Mouse (Mus musculus) hindlimb bud, embryonic 11.5 days (tissue): ENCODE data around the gene Rmnd1.

Experiments used
- DNase-seq: peaks from one replicate; pipeline ENCODE4 v3.0.0-alpha.2; 2012; ENCODE audit warnings: low read depth, low spot score; ENCODE audit errors: extremely low spot score

The Rmnd1 gene

DNA sequence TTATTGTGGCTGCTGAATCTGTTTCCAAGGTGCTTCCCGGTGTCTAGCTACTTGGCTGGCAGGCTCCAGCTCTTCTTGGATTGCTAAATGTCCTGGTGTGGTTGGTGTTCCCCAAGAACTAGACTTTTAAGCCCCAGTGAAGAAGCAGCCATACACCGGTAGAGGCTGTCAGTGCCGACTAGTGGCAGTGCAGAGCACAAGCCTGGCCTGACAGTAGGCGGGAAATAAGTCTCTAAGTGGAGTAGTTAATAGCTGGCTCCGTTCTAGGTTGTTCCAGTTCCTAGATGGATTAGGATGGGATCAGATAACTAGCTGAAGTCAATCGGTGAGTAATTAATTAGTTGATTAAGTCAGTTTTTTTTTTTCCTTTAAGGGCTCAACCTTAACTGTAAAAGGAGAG is 40.3 kb downstream of the Rmnd1 start:
- no peak for DNase-seq

DNA sequence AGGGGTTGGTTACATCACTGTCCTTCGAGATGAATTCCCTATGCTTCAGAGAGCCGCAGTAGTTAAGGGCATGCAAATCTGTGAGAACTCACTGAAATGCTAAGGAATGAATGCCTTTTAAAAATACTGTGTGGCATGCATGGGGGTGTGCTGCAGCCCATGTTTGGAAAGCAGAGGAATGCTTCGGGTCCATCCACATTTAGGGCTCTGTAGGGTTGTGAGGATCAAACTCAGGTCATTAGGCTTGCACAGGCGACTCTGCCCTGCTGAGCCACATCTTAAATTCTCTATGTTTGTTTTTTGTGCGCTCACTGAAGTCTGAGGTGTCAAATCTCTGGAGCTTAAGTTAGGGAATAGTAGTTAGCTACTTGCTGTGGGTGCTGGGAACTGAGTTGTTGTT is 41.1 kb downstream of the Rmnd1 start:
- no peak for DNase-seq

DNA sequence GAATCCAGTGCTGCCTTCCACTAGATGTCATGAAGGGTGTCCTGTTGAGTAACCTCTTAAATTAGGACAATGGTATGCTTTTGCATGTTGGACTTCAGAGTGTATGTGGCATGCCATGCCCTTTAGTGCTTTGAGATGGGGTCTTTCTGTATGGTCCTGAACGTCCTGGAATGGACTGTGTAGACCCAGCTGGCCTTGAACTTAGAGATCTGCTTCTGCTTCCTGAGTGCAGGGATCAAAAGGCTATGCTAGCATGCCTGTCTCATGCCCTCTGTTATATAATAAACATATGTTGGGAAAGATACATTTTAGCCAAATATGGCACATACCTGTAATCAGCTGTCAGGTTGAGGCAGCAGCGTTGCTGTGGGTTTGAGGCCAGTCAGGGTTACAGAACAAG is 41.6 kb downstream of the Rmnd1 start:
- DNase-seq = no peak

DNA sequence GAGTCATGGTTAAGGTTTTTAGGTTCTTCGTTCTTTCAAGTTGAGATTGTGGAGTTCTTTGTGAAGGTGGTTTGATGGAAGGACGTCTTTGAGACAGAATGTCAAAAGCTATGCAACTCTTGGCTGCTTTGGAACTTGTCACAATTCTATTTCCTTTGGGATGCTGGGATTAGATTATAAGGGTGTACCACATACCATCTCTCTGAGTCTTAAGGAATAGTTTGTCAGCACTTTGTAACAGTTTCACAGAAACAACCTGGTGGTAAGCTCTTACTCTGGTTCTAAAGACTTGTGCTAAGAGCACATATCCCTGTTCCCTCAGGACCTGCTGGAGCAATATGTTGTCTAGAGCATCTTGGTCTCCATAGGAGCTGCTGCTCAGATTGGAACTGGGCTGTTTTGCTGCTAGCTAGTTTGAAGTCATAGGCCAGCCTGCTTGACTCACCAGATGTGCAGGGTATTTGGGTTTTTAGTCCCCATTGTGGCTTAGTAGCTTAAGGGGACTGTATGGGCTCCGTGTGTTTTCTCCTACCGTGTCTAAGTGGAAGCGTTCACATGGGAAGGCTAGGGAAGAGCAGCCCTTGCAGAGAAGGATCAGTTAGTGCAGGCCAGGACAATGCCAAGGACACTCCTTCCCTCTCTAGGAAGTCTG is 42.6 kb downstream of the Rmnd1 start:
- DNase-seq = no peak

DNA sequence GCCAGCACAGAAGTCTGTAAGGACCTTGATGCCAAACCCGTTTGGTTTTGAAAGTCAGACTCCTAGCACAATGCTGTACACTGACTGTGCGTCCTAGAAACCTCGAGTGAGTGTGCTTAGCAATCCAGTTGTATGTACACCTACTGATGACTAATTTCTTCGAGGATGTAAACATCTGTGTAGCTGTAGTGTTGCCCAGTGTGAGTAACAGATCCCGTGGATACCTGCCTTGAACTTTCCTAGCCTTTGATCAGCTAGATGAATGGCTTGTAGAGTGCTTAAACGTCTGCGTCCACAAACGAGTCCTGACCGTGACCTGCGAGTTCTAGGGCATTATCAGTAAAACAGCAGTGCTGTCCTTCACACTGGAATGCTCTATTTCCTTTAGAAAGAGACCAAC is 43.2 kb downstream of the Rmnd1 start:
- DNase-seq = no peak

DNA sequence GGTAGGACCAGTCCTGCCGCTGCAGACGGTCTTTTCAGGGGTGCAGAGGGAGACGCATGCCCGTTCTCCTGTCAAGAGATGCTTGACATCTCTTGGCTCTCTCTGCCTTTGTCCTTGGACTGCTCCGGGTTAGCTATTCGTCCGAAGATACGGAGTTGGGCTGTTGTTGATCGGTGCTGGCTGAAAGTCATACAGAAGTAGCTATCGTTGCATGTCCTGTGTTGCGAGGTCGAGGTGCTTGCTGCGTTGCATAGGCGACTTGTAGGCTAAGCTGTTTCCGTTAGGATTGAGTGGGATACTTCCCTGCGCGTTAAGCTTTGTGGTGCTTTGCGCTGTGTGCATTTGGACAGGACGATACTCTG is 43.8 kb downstream of the Rmnd1 start:
- no peak for DNase-seq

DNA sequence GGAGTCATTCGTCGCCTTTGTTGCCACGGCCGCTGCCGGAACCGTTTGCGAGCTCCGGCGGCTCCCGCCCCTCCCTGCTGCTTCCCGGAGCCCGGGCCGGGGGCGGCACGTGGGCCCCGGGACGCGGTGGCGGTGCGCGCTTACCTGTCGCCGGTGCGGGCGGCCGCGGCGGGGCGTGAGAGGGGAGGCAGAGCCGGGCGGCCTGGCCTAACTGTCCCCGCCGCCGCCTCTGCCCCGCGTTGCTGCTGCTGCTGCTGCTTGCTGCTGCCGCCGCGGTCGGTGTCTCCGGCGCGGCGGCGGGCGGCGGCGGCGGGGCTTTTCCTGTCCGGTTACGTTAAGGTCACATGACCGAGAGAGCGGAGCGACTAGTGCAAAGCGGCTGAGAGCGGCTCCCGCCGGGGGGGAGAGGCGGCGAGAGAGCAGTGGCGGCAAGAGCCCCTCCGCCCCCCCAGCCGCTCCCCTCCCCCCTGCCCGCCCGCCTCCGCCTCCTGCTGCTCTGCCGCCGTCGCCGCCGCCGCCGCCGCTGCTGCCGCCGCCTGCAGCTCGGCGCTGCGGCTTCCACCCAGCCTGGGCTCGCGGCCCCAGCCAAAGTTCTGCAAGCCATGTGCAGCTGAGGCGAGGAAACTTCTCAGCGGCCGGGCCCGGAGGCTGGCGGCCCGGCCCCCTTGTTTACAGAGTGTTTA is 44.3 kb downstream of the Rmnd1 start, which contains the start of gene Zbtb2:
TSS of gene Zbtb2 (minus strand) at position 408 of the 683 bp plus-strand sequence.
- DNase-seq = no peak

DNA sequence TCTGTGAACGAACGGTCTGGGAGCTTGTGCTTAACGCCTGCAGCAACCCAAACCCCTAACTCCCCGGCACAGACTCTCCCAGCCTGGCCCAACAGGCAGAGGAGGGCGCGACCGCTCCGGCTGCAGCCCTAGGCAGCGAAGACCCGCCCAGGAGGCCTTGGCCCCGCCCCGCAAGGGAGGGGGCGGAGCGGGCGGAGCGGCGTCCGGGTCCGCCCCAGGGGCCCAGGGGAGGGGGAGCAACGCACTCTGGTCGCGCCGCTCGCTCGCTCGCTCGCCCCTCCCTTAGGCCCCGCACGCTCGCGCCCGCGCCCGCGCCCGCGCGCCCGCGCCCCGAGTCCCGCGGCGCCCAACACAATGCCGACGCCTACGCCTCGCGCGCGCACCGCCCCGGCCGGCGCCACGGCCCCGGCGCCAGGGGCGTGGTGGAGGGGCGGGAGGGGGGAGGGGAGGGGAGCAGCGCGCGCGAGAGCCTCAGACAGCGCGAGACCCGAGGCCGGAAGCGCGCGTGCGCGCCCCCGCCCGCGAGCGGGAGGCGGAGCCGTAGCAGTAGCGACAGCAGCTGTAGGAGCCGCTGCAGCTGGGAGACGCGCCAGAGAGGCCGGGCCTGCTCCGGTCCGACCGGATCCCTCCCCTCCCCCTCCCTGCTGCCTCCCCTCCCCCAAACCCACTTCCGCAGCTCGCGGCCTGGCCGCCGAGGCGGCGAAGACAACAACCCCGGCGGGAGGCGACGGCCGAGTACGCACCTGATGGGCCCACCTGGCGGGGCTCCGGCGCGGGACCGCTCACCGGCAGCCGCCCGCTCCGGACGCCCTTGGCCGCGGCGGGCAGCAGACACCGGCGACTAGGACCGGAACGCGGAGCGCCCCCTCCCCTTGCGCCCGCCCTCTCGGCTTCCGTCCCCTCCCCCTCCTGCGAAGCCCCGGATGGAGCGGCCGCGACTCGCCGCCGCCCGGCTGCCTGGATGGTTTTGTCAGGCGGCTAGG is 45.3 kb downstream of the Rmnd1 start:
- DNase-seq = peak; percentile 64

DNA sequence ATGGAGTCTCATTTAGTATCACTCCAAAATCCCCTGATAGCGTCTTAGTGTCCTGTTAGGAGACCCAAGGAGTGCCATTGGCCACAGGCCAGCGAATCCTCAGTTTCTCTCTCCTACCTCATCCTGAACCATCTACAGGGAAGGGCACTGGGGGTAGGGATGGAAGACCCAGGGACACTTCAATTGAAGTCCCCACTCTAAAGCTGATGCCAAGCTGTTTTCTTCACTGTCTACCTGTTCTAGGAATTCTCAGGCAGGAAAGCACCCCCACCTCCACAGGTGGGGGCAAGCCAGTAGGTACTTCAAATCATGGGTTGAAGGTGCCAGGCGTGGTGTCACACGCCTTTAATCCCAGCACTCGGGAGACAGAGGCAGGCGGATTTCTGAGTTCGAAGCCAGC is 47.9 kb downstream of the Rmnd1 start:
- DNase-seq = no peak

DNA sequence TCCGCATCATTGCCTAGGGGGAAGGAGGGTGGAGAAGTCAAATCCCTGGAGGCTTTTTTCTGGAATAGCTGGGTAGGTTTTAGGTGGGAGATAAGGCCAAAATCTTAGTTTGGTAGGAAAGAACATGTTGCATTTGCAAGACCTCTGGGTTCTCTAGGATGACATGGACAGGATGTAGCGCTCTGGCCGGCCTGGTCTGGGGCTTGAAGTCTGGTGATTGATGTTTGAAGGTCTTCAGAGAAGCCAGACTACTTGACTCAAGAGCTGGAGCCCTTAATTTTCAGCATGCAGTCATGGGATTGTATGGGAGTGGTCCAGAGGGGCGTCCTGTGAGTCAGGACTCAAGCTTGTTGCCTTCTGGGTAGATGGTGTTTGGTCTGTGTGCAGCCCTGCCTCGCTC is 51.4 kb downstream of the Rmnd1 start:
- no peak for DNase-seq

DNA sequence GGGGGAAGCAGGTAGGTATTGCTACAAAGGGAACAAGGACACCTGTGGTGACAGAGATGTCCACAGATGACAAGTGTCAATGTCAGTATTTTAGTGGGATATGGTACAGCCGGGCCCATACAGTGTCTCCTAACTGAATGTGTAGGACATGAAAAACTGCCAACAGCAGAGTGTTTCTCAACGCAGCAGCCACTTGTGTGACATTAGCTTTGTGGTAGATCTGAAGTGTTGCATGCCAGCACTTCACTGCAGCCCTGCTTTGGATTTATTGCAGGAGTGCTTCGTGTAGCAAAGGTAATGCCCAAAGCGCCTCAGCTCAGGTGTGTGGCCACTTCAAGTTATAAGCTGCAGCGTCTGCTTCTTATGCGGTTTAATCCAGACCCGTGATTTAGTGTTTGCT is 55.3 kb downstream of the Rmnd1 start:
- DNase-seq = no peak

DNA sequence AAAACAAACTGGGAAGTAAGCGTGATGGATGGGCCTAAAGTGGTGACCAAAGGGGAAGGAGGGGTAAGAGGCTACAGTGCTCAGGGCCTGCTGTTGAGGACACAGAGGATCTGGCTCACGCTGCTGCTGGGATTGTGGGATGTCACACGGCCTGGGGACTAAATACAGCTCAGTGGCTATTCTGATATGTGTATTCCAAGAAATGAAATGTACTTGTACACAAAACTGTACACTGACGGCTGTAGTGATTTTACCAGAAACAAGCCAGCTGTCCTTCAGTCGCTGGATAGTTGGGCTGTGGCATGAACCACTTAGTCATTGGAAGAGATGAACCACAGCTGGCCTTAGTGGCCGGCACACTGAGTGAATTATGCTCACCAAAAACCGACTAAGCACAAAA is 55.7 kb downstream of the Rmnd1 start:
- no peak for DNase-seq

DNA sequence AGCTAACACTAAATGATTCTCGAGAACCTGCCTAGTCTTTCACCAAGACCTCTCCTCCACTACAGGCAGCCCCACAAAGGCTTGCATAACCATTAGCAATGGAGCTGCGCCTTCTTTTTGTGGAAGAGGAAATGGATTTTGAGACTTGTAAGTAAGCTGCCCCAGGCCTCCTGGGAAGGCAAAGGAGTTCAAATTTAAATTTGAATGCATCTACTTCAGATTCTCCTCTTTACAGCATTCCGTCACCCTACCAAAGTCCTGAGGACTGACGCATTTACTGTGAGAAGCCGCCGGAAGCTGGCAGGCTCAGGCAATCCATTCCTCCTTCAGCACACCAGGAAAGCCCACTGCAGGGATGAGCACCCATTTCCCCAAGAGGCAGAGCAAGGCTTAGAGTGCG is 56.9 kb downstream of the Rmnd1 start:
- no peak for DNase-seq

DNA sequence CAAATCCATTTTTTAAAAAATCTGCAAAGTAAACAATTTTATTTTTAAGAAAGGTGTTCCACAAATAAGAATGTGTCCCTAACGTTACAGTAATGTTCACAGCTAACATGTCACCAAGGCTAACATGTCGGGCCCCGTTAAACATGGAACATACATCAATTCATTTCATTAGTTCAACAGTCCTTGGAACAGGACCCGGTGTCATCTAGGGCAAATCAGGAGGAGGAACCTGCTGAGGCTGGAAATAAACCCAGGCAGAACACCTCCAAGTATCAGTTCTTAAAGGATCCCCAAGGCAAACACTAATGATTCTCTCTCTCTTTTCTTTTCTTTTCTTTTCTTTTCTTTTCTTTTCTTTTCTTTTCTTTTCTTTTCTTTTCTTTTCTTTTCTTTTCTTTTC is 57.5 kb downstream of the Rmnd1 start:
- DNase-seq = no peak

DNA sequence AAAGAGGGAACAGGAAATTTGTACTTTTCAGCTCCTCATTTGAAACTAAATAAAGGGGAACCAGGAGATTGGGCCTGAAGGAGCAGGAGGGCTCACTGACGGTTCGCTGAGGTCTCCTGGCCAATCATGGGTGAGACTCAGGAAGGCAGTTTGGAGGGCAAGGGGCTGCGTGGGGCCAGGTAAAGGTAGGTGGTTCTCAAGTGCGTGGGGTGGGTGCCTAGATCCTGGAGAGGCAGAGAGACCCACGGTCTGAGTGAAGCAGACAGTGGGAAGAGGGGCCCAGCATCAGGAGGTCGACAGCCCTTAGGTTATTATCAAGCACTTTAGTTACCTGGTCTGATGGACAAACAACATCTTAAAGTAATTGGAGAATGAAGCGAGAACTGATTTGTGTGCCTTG is 57.9 kb downstream of the Rmnd1 start:
- DNase-seq = no peak

DNA sequence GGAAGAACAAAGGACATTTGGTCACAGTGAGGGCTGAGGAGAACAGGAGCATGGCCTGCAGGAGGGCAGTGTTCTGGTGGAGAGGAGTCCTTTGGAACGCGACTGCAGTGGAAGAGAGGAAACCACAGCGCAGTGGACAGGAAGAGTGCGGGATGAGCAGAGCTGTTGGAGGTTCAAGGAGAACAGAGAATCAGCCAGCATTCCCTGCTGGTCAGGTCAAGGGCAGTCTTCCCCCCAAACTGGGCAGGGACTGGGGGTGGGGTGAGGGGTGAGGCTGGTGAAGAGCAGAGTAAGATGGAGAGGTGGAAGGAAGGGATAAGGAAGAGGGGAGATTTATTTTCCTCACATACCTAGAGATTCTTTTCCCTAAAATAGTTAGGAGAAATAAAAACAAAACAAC is 58.6 kb downstream of the Rmnd1 start:
- no peak for DNase-seq

DNA sequence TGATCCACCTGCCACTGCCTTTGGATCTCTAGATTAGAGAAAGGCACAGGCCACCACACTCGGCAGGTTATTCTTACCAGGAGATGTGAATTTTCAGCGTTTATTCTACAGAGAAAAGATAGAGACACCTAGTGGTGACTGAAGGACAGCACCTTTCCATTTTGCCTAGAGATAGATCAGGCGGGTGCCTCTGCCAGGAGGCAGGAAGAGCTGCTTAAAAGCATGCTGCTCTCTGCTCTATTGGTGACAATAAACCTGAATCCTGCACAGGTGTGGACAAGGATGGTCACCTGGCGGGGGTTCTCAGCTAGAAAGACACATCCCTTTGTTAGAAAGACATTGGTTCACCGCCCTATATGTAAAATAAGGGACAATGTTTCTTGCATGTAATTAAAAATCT is 60.2 kb downstream of the Rmnd1 start:
- no peak for DNase-seq

DNA sequence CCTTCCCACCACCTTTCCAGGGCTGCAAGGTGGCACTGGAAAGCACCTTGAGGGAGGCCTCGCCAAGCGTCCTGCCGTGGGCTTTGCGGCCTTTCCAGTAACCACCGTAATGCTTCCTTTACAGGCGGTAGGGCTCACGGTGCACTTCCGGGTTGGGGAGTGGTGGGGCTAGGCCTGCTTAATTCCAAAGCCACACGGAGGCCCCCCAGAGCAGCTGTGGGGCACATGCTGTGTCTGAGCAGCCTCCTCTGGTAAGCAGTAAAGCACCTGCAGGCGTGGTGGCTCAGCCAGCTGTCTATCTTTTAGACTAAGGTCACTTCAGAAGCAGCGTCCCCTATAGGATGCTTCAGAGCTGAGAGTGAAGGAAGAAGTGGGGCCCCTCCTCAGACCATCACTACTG is 62.1 kb downstream of the Rmnd1 start:
- DNase-seq = no peak

DNA sequence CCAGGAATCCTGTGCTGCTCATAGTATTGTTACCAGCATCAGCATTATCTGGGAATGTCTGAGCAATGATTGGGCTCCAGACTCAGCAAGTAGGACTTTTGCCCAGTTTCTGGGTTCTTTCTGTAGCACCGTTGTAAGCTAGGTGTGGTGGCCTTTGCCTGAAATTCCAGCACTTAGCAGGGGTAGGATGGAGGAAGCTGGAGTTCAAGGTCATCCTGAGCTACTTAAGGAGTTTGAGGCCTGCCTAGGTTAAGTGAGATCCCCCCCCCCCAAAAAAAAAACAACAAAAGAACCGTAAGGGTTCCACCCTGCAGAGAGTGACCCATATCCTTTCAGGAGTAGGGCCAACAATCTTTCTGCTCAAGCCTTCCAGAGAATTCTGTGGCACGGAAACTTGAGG is 67.6 kb downstream of the Rmnd1 start:
- DNase-seq = no peak

DNA sequence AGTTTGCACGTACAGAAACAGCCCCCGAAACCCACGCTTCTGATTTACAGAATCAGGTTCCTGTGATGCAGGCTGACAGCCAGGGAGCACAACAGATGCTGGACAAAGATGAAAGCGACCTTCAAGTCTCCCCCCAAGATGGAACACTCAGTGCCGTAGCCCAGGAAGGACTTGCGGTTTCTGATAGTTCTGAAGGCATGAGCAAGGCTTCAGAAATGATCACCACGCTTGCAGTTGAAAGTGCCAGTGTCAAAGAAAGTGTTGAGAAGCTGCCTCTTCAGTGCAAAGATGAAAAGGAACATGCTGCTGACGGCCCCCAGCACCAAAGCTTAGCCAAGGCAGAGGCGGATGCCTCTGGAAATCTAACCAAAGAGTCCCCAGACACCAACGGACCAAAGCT is 74.8 kb downstream of the Rmnd1 start:
- no peak for DNase-seq

DNA sequence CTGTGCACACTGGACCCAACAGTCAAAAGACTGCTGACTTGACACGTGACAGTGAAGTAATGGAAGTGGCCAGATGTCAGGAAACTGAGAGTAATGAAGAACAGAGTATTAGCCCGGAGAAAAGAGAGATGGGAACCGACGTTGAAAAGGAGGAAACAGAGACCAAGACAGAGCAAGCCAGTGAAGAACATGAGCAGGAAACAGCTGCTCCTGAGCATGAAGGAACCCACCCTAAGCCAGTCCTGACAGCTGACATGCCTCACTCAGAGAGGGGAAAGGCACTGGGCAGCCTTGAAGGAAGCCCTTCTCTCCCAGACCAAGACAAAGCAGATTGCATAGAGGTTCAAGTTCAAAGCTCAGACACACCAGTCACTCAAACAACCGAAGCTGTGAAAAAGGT is 75.5 kb downstream of the Rmnd1 start:
- no peak for DNase-seq

DNA sequence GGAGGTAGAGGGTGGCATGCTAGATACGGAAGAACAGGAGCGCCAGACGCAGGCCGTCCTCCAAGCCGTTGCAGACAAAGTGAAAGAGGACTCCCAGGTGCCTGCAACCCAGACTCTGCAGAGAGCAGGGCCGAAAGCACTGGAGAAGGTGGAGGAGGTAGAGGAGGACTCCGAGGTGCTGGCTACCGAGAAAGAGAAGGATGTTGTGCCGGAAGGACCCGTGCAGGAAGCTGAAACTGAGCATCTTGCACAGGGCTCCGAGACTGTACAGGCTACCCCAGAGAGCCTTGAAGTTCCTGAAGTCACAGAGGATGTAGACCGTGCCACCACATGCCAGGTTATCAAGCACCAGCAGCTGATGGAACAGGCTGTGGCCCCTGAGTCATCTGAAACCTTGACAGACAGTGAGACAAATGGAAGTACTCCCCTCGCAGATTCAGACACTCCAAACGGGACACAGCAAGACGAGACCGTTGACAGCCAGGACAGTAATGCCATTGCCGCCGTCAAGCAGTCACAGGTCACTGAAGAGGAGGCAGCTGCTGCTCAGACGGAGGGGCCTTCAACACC is 76.2 kb downstream of the Rmnd1 start:
- no peak for DNase-seq
